Mouse (Mus musculus): ENCODE data around the gene Spryd3. TPM values are rescaled to one million over a fixed set of nuclear protein-coding genes. Genes with fewer than 3 reads are reported as not detected.

Gene Spryd3
- polyA plus RNA-seq, 1 experiment from 2014 or later, result 96.0 TPM

- Histone ChIP-seq H3K27ac (replicated peaks) (no peak overlapping the region), H3K4me1 (peaks cover 32% of the 10 kb centered on the region), H3K4me2 (no peak overlapping the region), H3K9me3 (replicated peaks) (no peaks in the 10 kb centered on the region), H3K4me3 (replicated peaks) (no peak overlapping the region), H3K9ac (replicated peaks) (no peak overlapping the region), H3K27me3 (replicated peaks) (peaks cover 12% of the 10 kb centered on the region), H3K36me3 (peaks cover 8% of the 10 kb centered on the region)
- 80% methylated on average over 29 of the region's 29 CpGs for WGBS
- no peak for ATAC-seq (ENCODE audit: low FRiP score)
Observed at GRCm38 (mm10) chr15:102110701-102111494, 25.1 kb downstream of the Spryd3 start.

- peaks cover 19% of the 10 kb centered on the region for H3K27me3 ChIP-seq (replicated peaks)
- H3K4me1 ChIP-seq, result peaks cover 36% of the 10 kb centered on the region
- H3K36me3 ChIP-seq, result 0 out of 2 replicates have a peak, but pooled peaks cover 1% of the 10 kb centered on the region
- no peak overlapping the region for H3K9ac ChIP-seq (replicated peaks)
- no peak for ATAC-seq (ENCODE audit: low FRiP score)
- H3K9me3 ChIP-seq (replicated peaks), result no peaks in the 10 kb centered on the region
- no peak overlapping the region for H3K4me3 ChIP-seq (replicated peaks)
- no peak overlapping the region for H3K4me2 ChIP-seq
- H3K27ac ChIP-seq (replicated peaks), result no peak overlapping the region
- over 99% methylated on average over 7 of the region's 7 CpGs for WGBS
Observed at GRCm38 (mm10) chr15:102110271-102110670, 25.8 kb downstream of the Spryd3 start.

GRCm38 (mm10) chr15:102108651-102109525, 27.1 kb downstream of the Spryd3 start:
- Histone ChIP-seq H3K4me3 (replicated peaks) (no peak overlapping the region), H3K27me3 (replicated peaks) (peaks cover 21% of the 10 kb centered on the region), H3K9ac (replicated peaks) (no peak overlapping the region), H3K36me3 (no peaks in the 10 kb centered on the region), H3K4me2 (no peak overlapping the region), H3K27ac (replicated peaks) (no peak overlapping the region), H3K9me3 (replicated peaks) (no peaks in the 10 kb centered on the region), H3K4me1 (peaks cover 47% of the 10 kb centered on the region)
- WGBS, result 55% methylated on average over 18 of the region's 18 CpGs
- 0 out of 2 replicates have a peak, but pooled peaks have one; percentile 1 for ATAC-seq (ENCODE audit: low FRiP score)

GRCm38 (mm10) chr15:102107689-102108573, 28.1 kb downstream of the Spryd3 start:
- Histone ChIP-seq H3K9me3 (replicated peaks) (no peaks in the 10 kb centered on the region), H3K4me1 (peaks cover 57% of the 10 kb centered on the region), H3K9ac (replicated peaks) (no peak overlapping the region), H3K4me2 (peak overlapping the region; percentile 62), H3K27me3 (replicated peaks) (peaks cover 24% of the 10 kb centered on the region), H3K36me3 (no peaks in the 10 kb centered on the region), H3K27ac (replicated peaks) (no peak overlapping the region), H3K4me3 (replicated peaks) (no peak overlapping the region)
- no peak for ATAC-seq (ENCODE audit: low FRiP score)
- 39% methylated on average over 13 of the region's 13 CpGs for WGBS

- Histone ChIP-seq H3K4me1 (peaks cover 66% of the 10 kb centered on the region), H3K4me3 (replicated peaks) (peak overlapping the region; percentile 38), H3K9me3 (replicated peaks) (no peaks in the 10 kb centered on the region), H3K4me2 (peak overlapping the region; percentile 62), H3K36me3 (no peaks in the 10 kb centered on the region), H3K27ac (replicated peaks) (no peak overlapping the region), H3K9ac (replicated peaks) (0 out of 2 replicates have a peak overlapping the region, but pooled peaks have one; percentile 17), H3K27me3 (replicated peaks) (peaks cover 33% of the 10 kb centered on the region)
- peak; percentile 12; the same call in 1 of the 2 replicates for ATAC-seq (ENCODE audit: low FRiP score)
- 6% methylated on average over 38 of the region's 38 CpGs for WGBS
Observed at GRCm38 (mm10) chr15:102106754-102107456, 29.1 kb downstream of the Spryd3 start.

- WGBS, result 27% methylated on average over 18 of the region's 18 CpGs
- peak overlapping the region; percentile 62 for H3K4me2 ChIP-seq
- peaks cover 40% of the 10 kb centered on the region for H3K27me3 ChIP-seq (replicated peaks)
- 0 out of 2 replicates have a peak, but pooled peaks have one; percentile 18 for ATAC-seq (ENCODE audit: low FRiP score)
- peak overlapping the region; percentile 38 for H3K4me3 ChIP-seq (replicated peaks)
- no peaks in the 10 kb centered on the region for H3K9me3 ChIP-seq (replicated peaks)
- H3K36me3 ChIP-seq, result no peaks in the 10 kb centered on the region
- no peak overlapping the region for H3K27ac ChIP-seq (replicated peaks)
- H3K9ac ChIP-seq (replicated peaks), result no peak overlapping the region
- peaks cover 75% of the 10 kb centered on the region for H3K4me1 ChIP-seq
Observed at GRCm38 (mm10) chr15:102105764-102106730, 30.0 kb downstream of the Spryd3 start.

- WGBS, result 33% methylated on average over 5 of the region's 5 CpGs
- Histone ChIP-seq H3K4me3 (replicated peaks) (no peak overlapping the region), H3K36me3 (no peaks in the 10 kb centered on the region), H3K4me1 (peaks cover 82% of the 10 kb centered on the region), H3K27ac (replicated peaks) (no peak overlapping the region; the same call in 1 of the 2 replicates), H3K9ac (replicated peaks) (no peak overlapping the region), H3K9me3 (replicated peaks) (no peaks in the 10 kb centered on the region), H3K4me2 (peak overlapping the region; percentile 62), H3K27me3 (replicated peaks) (peaks cover 40% of the 10 kb centered on the region)
- no peak for ATAC-seq (ENCODE audit: low FRiP score)
Observed at GRCm38 (mm10) chr15:102105360-102105759, 30.7 kb downstream of the Spryd3 start.

- H3K27ac ChIP-seq (replicated peaks), result peak overlapping the region; percentile 81; the same call in 1 of the 2 replicates
- WGBS, result 25% methylated on average over 12 of the region's 12 CpGs
- peaks cover 90% of the 10 kb centered on the region for H3K4me1 ChIP-seq
- no peak for ATAC-seq (ENCODE audit: low FRiP score)
- no peaks in the 10 kb centered on the region for H3K9me3 ChIP-seq (replicated peaks)
- peaks cover 40% of the 10 kb centered on the region for H3K27me3 ChIP-seq (replicated peaks)
- H3K4me2 ChIP-seq, result peak overlapping the region; percentile 86
- H3K36me3 ChIP-seq, result no peaks in the 10 kb centered on the region
- peak overlapping the region; percentile 31; the same call in 1 of the 2 replicates for H3K9ac ChIP-seq (replicated peaks)
- peak overlapping the region; percentile 32 for H3K4me3 ChIP-seq (replicated peaks)
Observed at GRCm38 (mm10) chr15:102103947-102104555, 32.0 kb downstream of the Spryd3 start.

GRCm38 (mm10) chr15:102103371-102103946, 32.6 kb downstream of the Spryd3 start:
- H3K27me3 ChIP-seq (replicated peaks), result peaks cover 40% of the 10 kb centered on the region
- ATAC-seq (ENCODE audit: low FRiP score), result no peak
- WGBS, result 10% methylated on average over 14 of the region's 14 CpGs

More at GRCm38 (mm10) chr15:102103371-102103946, 32.6 kb downstream of the Spryd3 start:
- no peaks in the 10 kb centered on the region for H3K36me3 ChIP-seq
- H3K9ac ChIP-seq (replicated peaks), result peak overlapping the region; percentile 31
- H3K27ac ChIP-seq (replicated peaks), result peak overlapping the region; percentile 81
- H3K4me2 ChIP-seq, result peak overlapping the region; percentile 86
- peaks cover 86% of the 10 kb centered on the region for H3K4me1 ChIP-seq
- H3K4me3 ChIP-seq (replicated peaks), result peak overlapping the region; percentile 32
- H3K9me3 ChIP-seq (replicated peaks), result no peaks in the 10 kb centered on the region

Data from neural tube, embryonic 15.5 days (tissue).